Mouse (Mus musculus): ENCODE measurements around the gene Ooep.

Gene Ooep

GRCm38 (mm10) chr9:78378113-78378785, at the start of gene Ooep:
Gene Ooep (minus strand): TSS chr9:78378725.
- DNase-seq (ENCODE audit: low read depth, low spot score) = no peak

- DNase-seq (ENCODE audit: low read depth, low spot score) = no peak
Observed at GRCm38 (mm10) chr9:78428185-78428584, 49.7 kb upstream of the Ooep start.

GRCm38 (mm10) chr9:78427362-78427781, 48.8 kb upstream of the Ooep start:
- no peak for DNase-seq (ENCODE audit: low read depth, low spot score)

GRCm38 (mm10) chr9:78401596-78401995, 23.1 kb upstream of the Ooep start:
- DNase-seq (ENCODE audit: low read depth, low spot score) = no peak

- DNase-seq (ENCODE audit: low read depth, low spot score) = no peak
Observed at GRCm38 (mm10) chr9:78400570-78400969, 22.0 kb upstream of the Ooep start.

- no peak for DNase-seq (ENCODE audit: low read depth, low spot score)
Observed at GRCm38 (mm10) chr9:78396517-78396916, 18.0 kb upstream of the Ooep start.

GRCm38 (mm10) chr9:78395630-78396351, 17.3 kb upstream of the Ooep start, which contains the start of gene Ddx43:
Gene Ddx43 (plus strand): TSS chr9:78395777.
- peak; percentile 6 for DNase-seq (ENCODE audit: low read depth, low spot score)

GRCm38 (mm10) chr9:78395244-78395629, 16.7 kb upstream of the Ooep start:
- no peak for DNase-seq (ENCODE audit: low read depth, low spot score)

- peak; percentile 11 for DNase-seq (ENCODE audit: low read depth, low spot score)
Observed at GRCm38 (mm10) chr9:78394602-78395001, 16.1 kb upstream of the Ooep start.

- DNase-seq (ENCODE audit: low read depth, low spot score) = no peak
Observed at GRCm38 (mm10) chr9:78393741-78394140, 15.2 kb upstream of the Ooep start.

GRCm38 (mm10) chr9:78389981-78390380, 11.5 kb upstream of the Ooep start:
- no peak for DNase-seq (ENCODE audit: low read depth, low spot score)

GRCm38 (mm10) chr9:78386947-78387346, 8.4 kb upstream of the Ooep start:
- no peak for DNase-seq (ENCODE audit: low read depth, low spot score)

GRCm38 (mm10) chr9:78385893-78386292, 7.4 kb upstream of the Ooep start:
- DNase-seq (ENCODE audit: low read depth, low spot score) = no peak

GRCm38 (mm10) chr9:78377546-78377945, 979 bp downstream of the Ooep start:
- no peak for DNase-seq (ENCODE audit: low read depth, low spot score)

GRCm38 (mm10) chr9:78375486-78375885, 3.0 kb downstream of the Ooep start:
- no peak for DNase-seq (ENCODE audit: low read depth, low spot score)

GRCm38 (mm10) chr9:78374885-78375389, 3.6 kb downstream of the Ooep start:
- DNase-seq (ENCODE audit: low read depth, low spot score) = no peak

GRCm38 (mm10) chr9:78374397-78374796, 4.1 kb downstream of the Ooep start:
- no peak for DNase-seq (ENCODE audit: low read depth, low spot score)

GRCm38 (mm10) chr9:78372827-78373504, 5.6 kb downstream of the Ooep start:
- DNase-seq (ENCODE audit: low read depth, low spot score) = no peak

- no peak for DNase-seq (ENCODE audit: low read depth, low spot score)
Observed at GRCm38 (mm10) chr9:78371441-78371840, 7.1 kb downstream of the Ooep start.

GRCm38 (mm10) chr9:78369786-78370185, 8.7 kb downstream of the Ooep start:
- DNase-seq (ENCODE audit: low read depth, low spot score) = no peak

- no peak for DNase-seq (ENCODE audit: low read depth, low spot score)
Observed at GRCm38 (mm10) chr9:78369349-78369748, 9.2 kb downstream of the Ooep start.

GRCm38 (mm10) chr9:78368671-78369293, 9.7 kb downstream of the Ooep start:
- DNase-seq (ENCODE audit: low read depth, low spot score) = no peak
